In genomic region chr8:3475715-3476429, GRCm38 (mm10) we compare ENCODE assay signal across 9 mouse cellular contexts. TPM values are rescaled to one million over a fixed set of nuclear protein-coding genes. Genes with fewer than 3 reads are reported as not detected.
DNase-seq lines count a peak whose midpoint lies in the region; ATAC-seq lines count a peak whose summit lies in the region.
"Had no signal": no experiment of that assay in that cellular context is flagged by ENCODE, and none has a peak within 500 bp of the region (broad histone marks: within the 10 kb centered on the region; RNA-seq: fewer than 3 reads in every experiment).

No protein-coding gene starts in this region.

- H3K27me3 ChIP-seq in lung, embryonic 15.5 days, result peaks cover 8% of the 10 kb centered on the region; the same call in 1 of the 2 replicates
- peaks cover 2% of the 10 kb centered on the region; the same call in 1 of the 2 replicates for H3K27me3 ChIP-seq in forebrain, embryonic 11.5 days (ENCODE audit: control insufficient read depth, insufficient read depth, low read length)
- peaks cover 12% of the 10 kb centered on the region for H3K27me3 ChIP-seq in limb, embryonic 15.5 days

- H3K4me2 ChIP-seq in lung, embryonic 15.5 days, result peak overlapping the region; percentile 52
- peak overlapping the region; percentile 42 for H3K4me2 ChIP-seq in forebrain, embryonic 11.5 days (ENCODE audit: low read depth, low read length, severe bottlenecking)
- H3K4me2 ChIP-seq in limb, embryonic 15.5 days, result peak overlapping the region; percentile 42

- peak overlapping the region; percentile 17; the same call in 1 of the 2 replicates for H3K4me3 ChIP-seq in lung, embryonic 15.5 days
- H3K4me3 ChIP-seq in forebrain, embryonic 11.5 days (ENCODE audit: low read depth, low read length), result peak overlapping the region; percentile 14; the same call in 1 of the 2 replicates
- peak overlapping the region; percentile 20 for H3K4me3 ChIP-seq in limb, embryonic 15.5 days

- no peak overlapping the region for H3K9ac ChIP-seq in lung, embryonic 15.5 days
- no peak overlapping the region for H3K9ac ChIP-seq in forebrain, embryonic 11.5 days (ENCODE audit: low read length)
- H3K9ac ChIP-seq in limb, embryonic 15.5 days, result no peak overlapping the region

- no peak overlapping the region for H3K27ac ChIP-seq in lung, embryonic 15.5 days
- H3K27ac ChIP-seq in forebrain, embryonic 11.5 days (ENCODE audit: low read depth, low read length), result no peak overlapping the region
- H3K27ac ChIP-seq in limb, embryonic 15.5 days, result no peak overlapping the region

- no peak; the same call in 1 of the 2 replicates for ATAC-seq in lung, embryonic 15.5 days (ENCODE audit: borderline replicate concordance, extremely low read depth, low FRiP score, low TSS enrichment)
- ATAC-seq in forebrain, embryonic 11.5 days (replicated peaks; ENCODE audit: low FRiP score), result no peak
- ATAC-seq in limb, embryonic 15.5 days (ENCODE audit: insufficient number of reproducible peaks, low FRiP score, low TSS enrichment, low read depth), result no peak

- no peaks in the 10 kb centered on the region for H3K36me3 ChIP-seq in lung, embryonic 15.5 days
- no peaks in the 10 kb centered on the region for H3K36me3 ChIP-seq in forebrain, embryonic 11.5 days (ENCODE audit: control insufficient read depth, insufficient read depth, low read length)
- H3K36me3 ChIP-seq in limb, embryonic 15.5 days, result no peaks in the 10 kb centered on the region

- 25% methylated on average over 37 of the region's 37 CpGs for WGBS in lung, embryonic 15.5 days
- WGBS in forebrain, embryonic 11.5 days, result 29% methylated on average over 37 of the region's 37 CpGs
- WGBS in limb, embryonic 15.5 days, result 24% methylated on average over 37 of the region's 37 CpGs

- DNase-seq in lung, postnatal 14 days, result no peak
- no peak for DNase-seq in forebrain, embryonic 11.5 days (ENCODE audit: low spot score)
- DNase-seq in retina, postnatal 1 day, result peak; percentile 48
- DNase-seq in adrenal gland, postnatal 10 days, result no peak
- no peak for DNase-seq in layer of hippocampus, adult 9-11 months
- DNase-seq in gastrocnemius, adult 8-10 months (ENCODE audit: low spot score in 2 of 2), result no peak

- H3K9me3 ChIP-seq in lung, embryonic 15.5 days, result no peaks in the 10 kb centered on the region
- no peaks in the 10 kb centered on the region for H3K9me3 ChIP-seq in forebrain, embryonic 11.5 days (ENCODE audit: control insufficient read depth, low read length)
- no peaks in the 10 kb centered on the region for H3K9me3 ChIP-seq in limb, embryonic 15.5 days

- peaks cover 5% of the 10 kb centered on the region; the same call in 1 of the 2 replicates for H3K4me1 ChIP-seq in lung, embryonic 15.5 days
- H3K4me1 ChIP-seq in forebrain, embryonic 11.5 days (replicated peaks; ENCODE audit: control insufficient read depth, insufficient read depth, low read length), result no peaks in the 10 kb centered on the region
- 0 out of 2 replicates have a peak, but pooled peaks cover 3% of the 10 kb centered on the region for H3K4me1 ChIP-seq in limb, embryonic 15.5 days

RNA-seq across cellular contexts. Expression of gene Tex45, which starts 5.2 kb away (rescaled TPM):
- not detected in 2 replicates for polyA plus RNA-seq in lung, embryonic 15.5 days (2015; fragmentation: Nextera tagmentation; extraction: Ambion mirVana)
- 0.33 TPM in 1 of 2 replicates, not detected in the other for polyA plus RNA-seq in forebrain, embryonic 11.5 days (2014; fragmentation: Nextera tagmentation; extraction: Ambion mirVana)
- not detected in 2 replicates for polyA plus RNA-seq in limb, embryonic 15.5 days (2015; fragmentation: Nextera tagmentation; extraction: Ambion mirVana)
- total RNA-seq in adrenal gland, postnatal 10 days (2021), result under 1 TPM in 1 of 2 experiments, not detected in 1; 0.27 TPM
- not detected for total RNA-seq in gastrocnemius, adult 8-10 months (2022)
- total RNA-seq: left cerebral cortex, postnatal 25 days had no signal

RNA-seq across cellular contexts. Expression of gene Pex11g, which starts 8.4 kb away (rescaled TPM):
- polyA plus RNA-seq in lung, embryonic 15.5 days (2015; fragmentation: Nextera tagmentation; extraction: Ambion mirVana), result 9.2 and 11.4 TPM in 2 replicates
- 2.9 and 3.8 TPM in 2 replicates for polyA plus RNA-seq in forebrain, embryonic 11.5 days (2014; fragmentation: Nextera tagmentation; extraction: Ambion mirVana)
- 5.6 and 6.2 TPM in 2 replicates for polyA plus RNA-seq in limb, embryonic 15.5 days (2015; fragmentation: Nextera tagmentation; extraction: Ambion mirVana)
- total RNA-seq in adrenal gland, postnatal 10 days (2021), result 10 to 100 TPM; 13.3 to 16.1 TPM
- total RNA-seq in gastrocnemius, adult 8-10 months (2022), result 1 to 10 TPM; 2.0 to 3.2 (median 2.7) TPM

RNA-seq across cellular contexts. Expression of gene Zfp358, which starts 17.1 kb away (rescaled TPM):
- 44.6 and 45.2 TPM in 2 replicates for polyA plus RNA-seq in lung, embryonic 15.5 days (2015; fragmentation: Nextera tagmentation; extraction: Ambion mirVana)
- 34.1 and 35.1 TPM in 2 replicates for polyA plus RNA-seq in forebrain, embryonic 11.5 days (2014; fragmentation: Nextera tagmentation; extraction: Ambion mirVana)
- polyA plus RNA-seq in limb, embryonic 15.5 days (2015; fragmentation: Nextera tagmentation; extraction: Ambion mirVana), result 43.7 and 45.9 TPM in 2 replicates
- total RNA-seq in adrenal gland, postnatal 10 days (2021), result 10 to 100 TPM; 23.9 to 25.3 TPM
- 10 to 100 TPM; 39.0 to 44.5 (median 41.3) TPM for total RNA-seq in gastrocnemius, adult 8-10 months (2022)

RNA-seq across cellular contexts. Expression of gene Mcoln1, which starts 24.4 kb away (rescaled TPM):
- polyA plus RNA-seq in lung, embryonic 15.5 days (2015; fragmentation: Nextera tagmentation; extraction: Ambion mirVana), result 45.7 and 50.7 TPM in 2 replicates
- 56.6 and 56.7 TPM in 2 replicates for polyA plus RNA-seq in forebrain, embryonic 11.5 days (2014; fragmentation: Nextera tagmentation; extraction: Ambion mirVana)
- 50.8 and 53.3 TPM in 2 replicates for polyA plus RNA-seq in limb, embryonic 15.5 days (2015; fragmentation: Nextera tagmentation; extraction: Ambion mirVana)
- 10 to 100 TPM; 30.2 to 37.6 TPM for total RNA-seq in adrenal gland, postnatal 10 days (2021)
- 10 to 100 TPM; 21.5 to 23.2 (median 22.0) TPM for total RNA-seq in gastrocnemius, adult 8-10 months (2022)

RNA-seq across cellular contexts. Expression of gene Pnpla6, which starts 39.3 kb away (rescaled TPM):
- 21.7 and 29.9 TPM in 2 replicates for polyA plus RNA-seq in lung, embryonic 15.5 days (2015; fragmentation: Nextera tagmentation; extraction: Ambion mirVana)
- polyA plus RNA-seq in forebrain, embryonic 11.5 days (2014; fragmentation: Nextera tagmentation; extraction: Ambion mirVana), result 19.2 and 25.0 TPM in 2 replicates
- 21.8 and 23.5 TPM in 2 replicates for polyA plus RNA-seq in limb, embryonic 15.5 days (2015; fragmentation: Nextera tagmentation; extraction: Ambion mirVana)
- 10 to 100 TPM; 24.2 to 39.3 TPM for total RNA-seq in adrenal gland, postnatal 10 days (2021)
- 1 to 10 TPM; 5.8 to 9.8 (median 7.9) TPM for total RNA-seq in gastrocnemius, adult 8-10 months (2022)
